In genomic region chr8:98829006-98829405, GRCm38 (mm10) we compare ENCODE assay signal across 26 mouse cellular contexts.
A peak's percentile ranks its signal among the peaks of the same experiment; 100 is the strongest.
DNase-seq lines count a peak whose midpoint lies in the region; ATAC-seq and TF ChIP-seq lines count a peak whose summit lies in the region.
"Had no signal": no experiment of that assay in that cellular context is flagged by ENCODE, and none has a peak within 500 bp of the region (broad histone marks: within the 10 kb centered on the region; RNA-seq: fewer than 3 reads in every experiment).

No protein-coding gene starts in this region.

- no peak overlapping the region for H3K4me3 ChIP-seq in midbrain, embryonic 14.5 days (replicated peaks; ENCODE audit: low read depth, low read length)
- H3K4me3 ChIP-seq in midbrain, postnatal 0 days (ENCODE audit: low read depth, low read length), result no peak overlapping the region
- H3K4me3 ChIP-seq: forebrain, embryonic 10.5 days; heart, embryonic 13.5 days; intestine, embryonic 15.5 days; limb, embryonic 15.5 days; liver, embryonic 15.5 days; midbrain, embryonic 15.5 days had no signal

- 58% methylated on average over 4 of the region's 4 CpGs for WGBS in midbrain, embryonic 14.5 days
- WGBS in midbrain, postnatal 0 days, result 66% methylated on average over 4 of the region's 4 CpGs

- H3K27me3 ChIP-seq in midbrain, embryonic 14.5 days (ENCODE audit: control insufficient read depth, insufficient read depth, low read length), result no peaks in the 10 kb centered on the region
- H3K27me3 ChIP-seq in midbrain, postnatal 0 days (ENCODE audit: insufficient read depth, low read length), result no peaks in the 10 kb centered on the region
- H3K27me3 ChIP-seq: heart, embryonic 13.5 days; intestine, embryonic 15.5 days; limb, embryonic 15.5 days; liver, embryonic 15.5 days; midbrain, embryonic 15.5 days; Patski had no signal

- DNase-seq in embryo, embryonic 10 days (ENCODE audit: low spot score), result peak; percentile 7
- no peak for DNase-seq in embryo, embryonic 9.5 days (ENCODE audit: extremely low spot score)
- DNase-seq in midbrain, embryonic 14.5 days, result peak; percentile 10
- no peak for DNase-seq in midbrain, postnatal 0 days (ENCODE audit: low spot score)
- DNase-seq in cerebellum, adult 9-11 months, result peak; percentile 52
- DNase-seq in mesoderm, embryonic 11.5 days (ENCODE audit: low read depth, low spot score), result peak; percentile 25
- no peak for DNase-seq in lung, postnatal 36 days
- DNase-seq in urinary bladder, postnatal 36 days (ENCODE audit: low spot score in 2 of 2), result no peak
- DNase-seq: adrenal gland, postnatal 10 days; gastrocnemius, postnatal 10 days; heart, adult 18-20 months; kidney, adult 9 months; kidney, postnatal 36 days; layer of hippocampus, adult 9-11 months; retina, postnatal 1 day; thymus, postnatal 25 days had no signal

- no peak overlapping the region for H3K27ac ChIP-seq in midbrain, embryonic 14.5 days (replicated peaks; ENCODE audit: low read depth, low read length)
- H3K27ac ChIP-seq in midbrain, postnatal 0 days (ENCODE audit: low read depth, low read length), result no peak overlapping the region
- H3K27ac ChIP-seq: forebrain, embryonic 10.5 days; heart, embryonic 13.5 days; hindbrain, embryonic 14.5 days; intestine, embryonic 15.5 days; limb, embryonic 15.5 days; liver, embryonic 15.5 days; midbrain, embryonic 15.5 days had no signal

- H3K9me3 ChIP-seq in midbrain, embryonic 14.5 days (ENCODE audit: control insufficient read depth, low read length), result no peaks in the 10 kb centered on the region
- no peaks in the 10 kb centered on the region for H3K9me3 ChIP-seq in midbrain, postnatal 0 days (ENCODE audit: low read length)
- H3K9me3 ChIP-seq: forebrain, embryonic 10.5 days; heart, embryonic 13.5 days; intestine, embryonic 15.5 days; limb, embryonic 15.5 days; liver, embryonic 15.5 days; midbrain, embryonic 15.5 days had no signal

- no peak overlapping the region for H3K4me2 ChIP-seq in midbrain, embryonic 14.5 days (ENCODE audit: low read length)
- no peak overlapping the region for H3K4me2 ChIP-seq in midbrain, postnatal 0 days (ENCODE audit: low read depth, low read length, poor library complexity, severe bottlenecking)
- H3K4me2 ChIP-seq: heart, embryonic 13.5 days; hindbrain, embryonic 14.5 days; intestine, embryonic 15.5 days; limb, embryonic 15.5 days; liver, embryonic 15.5 days; midbrain, embryonic 15.5 days had no signal

- no peaks in the 10 kb centered on the region for H3K4me1 ChIP-seq in midbrain, embryonic 14.5 days (ENCODE audit: control insufficient read depth, insufficient read depth, low read length)
- no peaks in the 10 kb centered on the region for H3K4me1 ChIP-seq in midbrain, postnatal 0 days (ENCODE audit: insufficient read depth, low read length)
- H3K4me1 ChIP-seq: forebrain, embryonic 10.5 days; heart, embryonic 13.5 days; intestine, embryonic 15.5 days; limb, embryonic 15.5 days; liver, embryonic 15.5 days; midbrain, embryonic 15.5 days had no signal

- TF ChIP-seq CTCF in midbrain, postnatal 0 days (IDR thresholded peaks at IDR 0.05), result no peak

- H3K36me3 ChIP-seq in midbrain, embryonic 14.5 days (ENCODE audit: control insufficient read depth, insufficient read depth, low read length), result no peaks in the 10 kb centered on the region
- no peaks in the 10 kb centered on the region for H3K36me3 ChIP-seq in midbrain, postnatal 0 days (ENCODE audit: insufficient read depth, low read length)
- H3K36me3 ChIP-seq: forebrain, embryonic 10.5 days; heart, embryonic 13.5 days; intestine, embryonic 15.5 days; limb, embryonic 15.5 days; liver, embryonic 15.5 days; midbrain, embryonic 15.5 days had no signal

- no peak overlapping the region for H3K9ac ChIP-seq in midbrain, embryonic 14.5 days (replicated peaks; ENCODE audit: low read length)
- no peak overlapping the region for H3K9ac ChIP-seq in midbrain, postnatal 0 days (replicated peaks; ENCODE audit: low read length, poor library complexity, severe bottlenecking)
- H3K9ac ChIP-seq: heart, embryonic 13.5 days; hindbrain, embryonic 14.5 days; intestine, embryonic 15.5 days; limb, embryonic 15.5 days; liver, embryonic 15.5 days; midbrain, embryonic 15.5 days had no signal

- no peak for ATAC-seq in midbrain, embryonic 14.5 days (ENCODE audit: low FRiP score, low TSS enrichment)
- ATAC-seq in midbrain, postnatal 0 days (ENCODE audit: low FRiP score), result no peak
- ATAC-seq: activated CD4-positive, CD25-positive, alpha-beta regulatory T cell, adult 4 months; intestine, embryonic 15.5 days; lung, postnatal 0 days; midbrain, embryonic 15.5 days; Patski had no signal

Comparison
In these comparisons a context has a peak if more than half of its experiments do, and no peak if none do; other contexts are left out.
1. DNase-seq: peak in embryo, embryonic 10 days (single experiment), midbrain, embryonic 14.5 days (single experiment), cerebellum, adult 9-11 months (single experiment) and mesoderm, embryonic 11.5 days (single experiment); none in embryo, embryonic 9.5 days (single experiment), midbrain, postnatal 0 days (single experiment), lung, postnatal 36 days (single experiment) and urinary bladder, postnatal 36 days (0 of 2).